Mouse (Mus musculus): ENCODE results near the gene Fiz1.
"Not testable (repeated sequence)": the region's sequence is repeated elsewhere in the genome, so short reads cannot be mapped to it uniquely, and the experiment has no call there.

Fiz1 gene

GRCm38 (mm10) chr7:5002876-5003275 lies 11.6 kb downstream of the Fiz1 start:
- not testable (repeated sequence) for DNase-seq (ENCODE audit: low read depth, low spot score)

- no peak for DNase-seq (ENCODE audit: low read depth, low spot score)
Observed at GRCm38 (mm10) chr7:4999876-5000275, 14.6 kb downstream of the Fiz1 start.

GRCm38 (mm10) chr7:4996934-4997333 lies 17.6 kb downstream of the Fiz1 start:
- no peak for DNase-seq (ENCODE audit: low read depth, low spot score)

- DNase-seq (ENCODE audit: low read depth, low spot score) = peak; percentile 91
Observed at GRCm38 (mm10) chr7:4996003-4996895, 18.2 kb downstream of the Fiz1 start, which contains the start of gene Zfp579. TSS of gene Zfp579 (minus strand) at chr7:4996158.

GRCm38 (mm10) chr7:4995268-4996002 lies 19.1 kb downstream of the Fiz1 start:
- peak; percentile 24 for DNase-seq (ENCODE audit: low read depth, low spot score)

GRCm38 (mm10) chr7:4993999-4994788 lies 20.3 kb downstream of the Fiz1 start:
- no peak for DNase-seq (ENCODE audit: low read depth, low spot score)

- DNase-seq (ENCODE audit: low read depth, low spot score) = no peak
Observed at GRCm38 (mm10) chr7:4993347-4993998, 21.0 kb downstream of the Fiz1 start.

GRCm38 (mm10) chr7:4988250-4988649 lies 26.2 kb downstream of the Fiz1 start:
- DNase-seq (ENCODE audit: low read depth, low spot score) = no peak

- DNase-seq (ENCODE audit: low read depth, low spot score) = no peak
Observed at GRCm38 (mm10) chr7:4976832-4977231, 37.7 kb downstream of the Fiz1 start.

- DNase-seq (ENCODE audit: low read depth, low spot score) = no peak
Observed at GRCm38 (mm10) chr7:4975455-4975854, 39.0 kb downstream of the Fiz1 start.

- DNase-seq (ENCODE audit: low read depth, low spot score) = no peak
Observed at GRCm38 (mm10) chr7:4972321-4973047, 42.0 kb downstream of the Fiz1 start.

GRCm38 (mm10) chr7:4971710-4972109 lies 42.8 kb downstream of the Fiz1 start:
- DNase-seq (ENCODE audit: low read depth, low spot score) = no peak

- no peak for DNase-seq (ENCODE audit: low read depth, low spot score)
Observed at GRCm38 (mm10) chr7:4971068-4971467, 43.4 kb downstream of the Fiz1 start, which contains the start of gene Sbk3. TSS of gene Sbk3 (minus strand) at chr7:4971168.

GRCm38 (mm10) chr7:4964988-4965387 lies 49.5 kb downstream of the Fiz1 start:
- no peak for DNase-seq (ENCODE audit: low read depth, low spot score)

- peak; percentile 61 for DNase-seq (ENCODE audit: low read depth, low spot score)
Observed at GRCm38 (mm10) chr7:4964272-4964671, 50.2 kb downstream of the Fiz1 start, which contains the start of gene Sbk2. TSS of gene Sbk2 (minus strand) at chr7:4964406.

- DNase-seq (ENCODE audit: low read depth, low spot score) = no peak
Observed at GRCm38 (mm10) chr7:4963527-4963926, 51.0 kb downstream of the Fiz1 start.

- DNase-seq (ENCODE audit: low read depth, low spot score) = no peak
Observed at GRCm38 (mm10) chr7:4957361-4957760, 57.1 kb downstream of the Fiz1 start.

Data from forelimb bud, embryonic 11.5 days (tissue).